In the genomic region with DNA sequence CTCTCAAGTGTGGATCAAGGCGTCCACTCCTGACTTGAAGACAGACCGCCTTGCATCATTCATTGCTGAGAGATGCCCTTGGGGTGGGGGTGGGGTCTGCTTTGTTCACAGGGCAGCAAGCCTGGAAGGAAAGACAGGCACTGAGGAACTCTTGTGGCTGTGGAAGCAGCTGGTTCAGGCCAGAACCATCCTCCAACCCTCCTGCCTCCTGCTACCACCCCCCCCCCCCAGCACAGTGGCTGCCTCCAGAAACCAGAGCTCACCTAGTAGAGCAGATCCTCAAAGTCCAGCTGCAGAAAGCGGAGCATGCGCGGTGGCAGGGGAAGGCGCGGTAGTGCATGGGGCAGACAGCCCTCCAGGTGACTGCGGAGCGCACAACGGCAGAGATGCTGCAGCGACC, we compare ENCODE assay signal across 30 mouse cellular contexts. TPM values are rescaled to one million over a fixed set of nuclear protein-coding genes. Genes with fewer than 3 reads are reported as not detected.
"Had no signal": no experiment of that assay in that cellular context is flagged by ENCODE, and none has a peak within 500 bp of the region (broad histone marks: within the 10 kb centered on the region; RNA-seq: fewer than 3 reads in every experiment).

No protein-coding gene starts in this region.

- H3K4me3 ChIP-seq: heart, embryonic 10.5 days; heart, embryonic 12.5 days; hindbrain, embryonic 15.5 days; kidney, embryonic 15.5 days; limb, embryonic 10.5 days; limb, embryonic 12.5 days; liver, embryonic 13.5 days had no signal

- H3K9me3 ChIP-seq: heart, embryonic 10.5 days; heart, embryonic 12.5 days; hindbrain, embryonic 15.5 days; kidney, embryonic 15.5 days; limb, embryonic 10.5 days; limb, embryonic 12.5 days; liver, embryonic 13.5 days had no signal

- DNase-seq: gastrocnemius, postnatal 14 days; gastrocnemius, postnatal 36 days; heart, adult 18-20 months; heart, postnatal 10 days; heart, postnatal 36 days; kidney, adult 11 months; kidney, adult 2 months; kidney, adult 9 months; kidney, postnatal 14 days; kidney, postnatal 36 days; layer of hippocampus, adult 9-11 months; layer of hippocampus, postnatal 36 days; liver; liver, embryonic 13.5 days had no signal

- H3K4me1 ChIP-seq: heart, embryonic 12.5 days; liver, embryonic 13.5 days had no signal

- H3K36me3 ChIP-seq: heart, embryonic 10.5 days; heart, embryonic 12.5 days; hindbrain, embryonic 15.5 days; kidney, embryonic 15.5 days; limb, embryonic 10.5 days; limb, embryonic 12.5 days; liver, embryonic 13.5 days had no signal

RNA-seq across cellular contexts. Expression of gene Gbx1, which starts 6.4 kb away (rescaled TPM):
- total RNA-seq: gastrocnemius, adult 18-20 months; gastrocnemius, adult 8-10 months; gastrocnemius, postnatal 14 days; gastrocnemius, postnatal 36 days; heart, adult 18-20 months; heart, adult 8-10 months; heart, postnatal 36 days; hematopoietic stem cell, adult 5-6 weeks; layer of hippocampus, adult 18-20 months; layer of hippocampus, adult 8-10 months; layer of hippocampus, postnatal 14 days; layer of hippocampus, postnatal 36 days had no signal

RNA-seq across cellular contexts. Expression of gene Asb10, which starts 7.4 kb away (rescaled TPM):
- total RNA-seq: hematopoietic stem cell, adult 5-6 weeks; left cerebral cortex, adult 18-20 months had no signal

RNA-seq across cellular contexts. Expression of gene 4931409K22Rik, which starts 23.2 kb away (rescaled TPM):
- total RNA-seq: gastrocnemius, adult 18-20 months; gastrocnemius, adult 8-10 months; gastrocnemius, postnatal 14 days; gastrocnemius, postnatal 36 days; heart, adult 18-20 months; heart, adult 8-10 months; heart, postnatal 10 days; heart, postnatal 36 days; hematopoietic stem cell, adult 5-6 weeks; hindbrain, postnatal 0 days; layer of hippocampus, adult 18-20 months; layer of hippocampus, postnatal 14 days; layer of hippocampus, postnatal 36 days; left cerebral cortex, adult 18-20 months; left cerebral cortex, postnatal 10 days had no signal
